Mouse (Mus musculus) adipocyte (in vitro differentiated cells): Measurements from ENCODE around the gene Ehd1.

ENCODE experiments used
- DNase-seq: peaks from one replicate; pipeline ENCODE4 v3.0.0-alpha.2; 2016; ENCODE audit warnings: low spot score

Ehd1 gene

GRCm38 (mm10) chr19:6334673-6335457 is 58.3 kb downstream of the Ehd1 start, which contains the start of gene Men1:
TSS of gene Men1 (plus strand) at chr19:6334979.
- DNase-seq = peak; percentile 99

GRCm38 (mm10) chr19:6335458-6335827 is 58.9 kb downstream of the Ehd1 start:
- DNase-seq = no peak

- no peak for DNase-seq
Observed at GRCm38 (mm10) chr19:6336920-6337319, 60.4 kb downstream of the Ehd1 start.

GRCm38 (mm10) chr19:6338171-6338570 is 61.6 kb downstream of the Ehd1 start:
- no peak for DNase-seq

GRCm38 (mm10) chr19:6338716-6339115 is 62.2 kb downstream of the Ehd1 start:
- no peak for DNase-seq

GRCm38 (mm10) chr19:6339191-6339590 is 62.7 kb downstream of the Ehd1 start:
- DNase-seq = no peak

- DNase-seq = no peak
Observed at GRCm38 (mm10) chr19:6339890-6340504, 63.5 kb downstream of the Ehd1 start.

- DNase-seq = peak; percentile 75
Observed at GRCm38 (mm10) chr19:6340524-6341452, 64.3 kb downstream of the Ehd1 start, which contains the start of gene Map4k2. TSS of gene Map4k2 (plus strand) at chr19:6341135.

GRCm38 (mm10) chr19:6341453-6342077 is 65.0 kb downstream of the Ehd1 start:
- DNase-seq = no peak

GRCm38 (mm10) chr19:6342276-6342933 is 65.9 kb downstream of the Ehd1 start:
- DNase-seq = no peak

- no peak for DNase-seq
Observed at GRCm38 (mm10) chr19:6343066-6343925, 66.8 kb downstream of the Ehd1 start.

- no peak for DNase-seq
Observed at GRCm38 (mm10) chr19:6343996-6344395, 67.5 kb downstream of the Ehd1 start.

- DNase-seq = no peak
Observed at GRCm38 (mm10) chr19:6346023-6346422, 69.5 kb downstream of the Ehd1 start.

- no peak for DNase-seq
Observed at GRCm38 (mm10) chr19:6346661-6347060, 70.1 kb downstream of the Ehd1 start.

- DNase-seq = no peak
Observed at GRCm38 (mm10) chr19:6347615-6348014, 71.1 kb downstream of the Ehd1 start.

- DNase-seq = no peak
Observed at GRCm38 (mm10) chr19:6348717-6349116, 72.2 kb downstream of the Ehd1 start.

- DNase-seq = no peak
Observed at GRCm38 (mm10) chr19:6349215-6349983, 72.9 kb downstream of the Ehd1 start.
